Mouse (Mus musculus): ENCODE results near the gene Acad12.
"Not testable (repeated sequence)": the region's sequence is repeated elsewhere in the genome, so short reads cannot be mapped to it uniquely, and the experiment has no call there.

Gene Acad12

DNA sequence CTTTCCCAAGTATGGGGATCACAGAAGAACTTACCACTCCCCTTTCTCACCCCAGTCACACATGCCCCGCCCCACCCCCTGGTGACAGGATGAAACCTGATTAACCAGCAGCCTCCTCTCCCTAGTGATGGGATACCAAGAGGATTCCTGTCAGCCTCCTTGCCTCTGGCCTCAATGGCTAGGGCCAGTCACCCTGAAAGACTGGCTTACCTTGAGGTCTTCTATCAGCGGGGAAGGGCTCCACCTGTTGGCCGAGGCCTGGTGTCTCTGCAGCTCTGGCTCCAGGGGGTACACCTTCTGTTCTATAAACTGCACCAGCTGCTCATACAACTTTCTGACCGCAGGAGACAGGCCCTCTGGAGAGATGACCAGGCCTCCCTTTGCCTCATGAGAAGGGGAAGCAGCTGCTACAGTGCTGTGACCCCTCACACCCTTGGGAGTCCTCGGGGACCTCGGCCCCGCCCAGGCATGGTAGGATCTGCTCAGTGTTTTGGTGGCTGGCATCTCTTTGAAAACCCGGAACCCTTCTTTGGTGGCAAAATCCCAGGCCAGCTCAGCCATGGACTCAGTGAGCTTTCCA is 9.1 kb downstream of the Acad12 start:
- DNase-seq, result not testable (repeated sequence)

DNA sequence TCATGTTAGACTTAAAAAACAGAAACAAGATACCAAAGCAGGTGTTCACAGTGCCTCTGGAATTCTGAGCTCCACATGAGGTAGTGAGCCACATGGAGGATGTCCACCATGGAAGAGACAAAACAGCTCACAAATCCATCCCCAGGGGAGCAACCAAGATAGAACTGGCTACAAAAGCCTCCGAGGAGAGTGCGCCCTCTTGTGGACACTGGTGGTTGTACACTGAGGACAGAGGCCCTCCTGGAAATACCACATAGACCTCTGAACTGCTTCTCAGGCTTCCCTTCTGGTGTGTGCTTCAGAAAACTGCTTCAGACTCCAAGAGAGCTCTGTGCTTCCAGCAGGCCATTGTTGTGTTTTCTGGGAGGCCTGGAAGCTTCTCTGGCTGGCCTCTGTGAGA is 12.6 kb downstream of the Acad12 start:
- peak; percentile 60 for DNase-seq

GRCm38 (mm10) chr5:121603815-121604214 is 14.9 kb downstream of the Acad12 start:
- DNase-seq, result not testable (repeated sequence)

DNA sequence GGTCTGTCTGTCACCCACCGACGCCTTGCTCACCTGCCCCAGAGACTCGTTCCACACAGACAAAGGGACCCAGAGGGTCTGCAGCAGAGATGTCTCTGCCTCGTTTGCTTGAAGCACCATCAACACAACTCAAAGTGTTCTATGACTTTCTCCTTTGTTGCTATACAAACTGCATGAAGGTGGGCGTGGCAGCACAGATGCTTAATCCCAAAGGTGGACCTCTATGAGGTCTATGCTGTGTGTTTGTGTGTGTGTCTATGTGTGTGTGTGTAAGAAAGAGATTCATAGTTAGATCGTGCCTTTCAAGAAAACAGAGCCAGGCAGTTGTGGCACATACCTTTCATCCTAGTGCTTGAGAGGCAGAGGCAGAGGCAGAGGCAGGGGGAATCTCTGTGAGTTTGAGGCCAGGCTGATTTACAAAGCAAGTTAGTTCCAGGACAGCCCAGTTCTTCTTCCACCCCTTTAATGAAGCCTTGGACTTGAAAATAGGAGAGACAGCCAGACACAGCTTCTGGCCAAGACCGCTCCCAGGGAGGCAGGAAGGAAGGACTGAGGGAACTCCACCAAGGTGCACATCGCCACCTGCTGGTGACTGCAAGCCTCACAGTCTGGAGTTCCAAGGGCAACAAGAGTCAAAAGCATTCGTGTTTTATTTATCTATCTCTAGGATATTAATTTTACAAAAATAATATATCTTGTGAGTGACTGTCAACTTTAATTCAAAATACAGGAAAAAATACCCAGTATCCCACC is 17.0 kb downstream of the Acad12 start:
- DNase-seq, result peak; percentile 85

- no peak for DNase-seq
Measured at GRCm38 (mm10) chr5:121598871-121599610, 19.7 kb downstream of the Acad12 start.

- DNase-seq, result no peak
Measured at GRCm38 (mm10) chr5:121597991-121598537, 20.7 kb downstream of the Acad12 start.

GRCm38 (mm10) chr5:121597332-121597731 is 21.4 kb downstream of the Acad12 start:
- no peak for DNase-seq

- DNase-seq, result no peak
Measured at GRCm38 (mm10) chr5:121596226-121596625, 22.5 kb downstream of the Acad12 start.

DNA sequence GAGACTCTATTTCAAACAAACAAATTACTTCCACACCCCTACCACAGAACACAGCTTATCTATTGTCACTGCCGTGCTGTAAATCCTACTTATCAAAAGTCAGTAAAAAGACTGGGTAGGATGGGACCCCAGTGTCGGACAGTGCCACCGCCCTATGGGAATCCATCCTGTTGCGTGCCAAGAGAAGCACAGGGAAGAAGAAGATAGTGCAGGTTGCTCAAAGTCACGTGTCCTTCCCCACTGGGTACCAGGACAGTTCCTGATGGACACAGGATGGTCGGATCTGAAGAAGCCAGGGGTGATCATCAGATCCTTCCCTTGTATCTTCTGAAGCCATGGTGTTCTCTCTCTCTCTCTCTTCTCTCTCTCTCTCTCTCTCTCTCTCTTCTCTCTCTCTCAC is 23.0 kb downstream of the Acad12 start:
- no peak for DNase-seq

DNA sequence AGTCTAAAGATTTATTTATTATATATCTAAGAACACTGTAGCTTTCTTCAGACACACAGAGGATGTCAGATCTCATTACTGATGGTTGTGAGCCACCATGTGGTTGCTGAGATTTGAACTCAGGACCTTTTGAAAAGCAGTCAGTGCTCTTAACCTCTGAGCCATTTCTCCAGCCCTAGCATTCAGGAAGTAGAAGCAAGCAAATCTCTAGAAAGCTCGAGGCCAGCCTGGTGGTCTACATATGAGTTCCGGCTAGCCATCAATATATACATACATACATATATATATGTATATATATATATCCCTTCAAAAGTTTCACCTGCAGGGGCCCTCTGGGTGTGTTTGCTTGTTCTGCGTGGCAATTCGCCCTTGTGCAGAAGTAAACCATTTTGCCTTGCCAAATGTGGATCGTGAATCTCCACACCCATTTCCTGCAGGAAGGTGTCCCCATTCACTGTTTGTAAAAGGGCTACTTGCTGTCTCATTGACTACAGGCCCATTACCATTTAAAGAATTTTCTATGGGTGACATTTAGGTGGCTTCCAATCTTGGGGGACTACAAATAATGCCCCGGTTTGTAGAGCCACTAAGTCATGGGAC is 23.9 kb downstream of the Acad12 start:
- no peak for DNase-seq

DNA sequence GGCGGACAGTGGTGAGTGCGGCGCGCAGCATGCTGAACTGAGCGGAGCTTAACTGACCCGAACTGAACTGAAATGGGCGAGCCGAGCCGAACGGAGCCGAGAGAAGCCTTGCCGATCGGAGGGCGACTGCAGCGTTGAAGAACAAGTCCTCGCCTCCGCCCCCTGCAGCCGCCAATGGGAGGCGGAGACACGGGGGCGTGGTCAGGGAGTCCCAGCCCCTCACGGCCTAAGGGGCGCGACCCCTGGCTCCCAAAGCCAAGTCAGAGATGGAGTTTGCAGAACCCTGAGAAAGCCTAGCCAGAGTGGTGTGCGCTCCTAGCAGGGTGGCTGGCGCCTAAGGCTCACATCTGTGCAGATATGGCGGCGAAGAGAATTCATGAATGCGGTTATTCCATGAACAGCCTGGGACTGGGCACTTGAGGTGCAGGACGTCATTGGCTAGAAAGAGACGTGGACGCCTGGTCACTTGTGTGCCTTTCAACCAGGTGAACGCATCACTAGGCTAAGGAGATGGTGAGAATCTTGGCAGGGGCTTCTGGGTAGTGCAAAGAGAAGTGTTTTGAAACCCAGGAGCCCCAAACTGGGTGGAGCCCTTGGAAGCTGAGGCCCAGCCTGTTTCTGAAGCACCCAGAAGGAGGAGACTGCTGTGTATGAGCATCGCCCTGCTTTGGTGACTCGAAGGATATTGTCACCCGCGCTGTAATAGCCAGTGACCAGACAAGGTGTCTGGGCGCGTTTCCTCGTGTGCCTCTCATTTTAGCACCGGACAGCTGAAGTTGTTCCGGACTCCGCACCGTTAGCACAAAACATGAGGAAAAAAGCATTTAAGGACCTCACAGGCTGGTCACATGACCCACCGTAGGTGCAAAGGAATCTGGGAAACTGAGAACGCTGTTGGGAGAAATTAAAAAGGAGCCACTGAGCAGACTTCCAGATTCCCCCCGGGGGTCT is 25.0 kb downstream of the Acad12 start, which contains the start of gene Aldh2:
Gene Aldh2 (minus strand): TSS at position 374 of the 951 bp plus-strand sequence.
- peak; percentile 59 for DNase-seq

- DNase-seq, result no peak
Measured at GRCm38 (mm10) chr5:121592816-121593407, 25.8 kb downstream of the Acad12 start.

GRCm38 (mm10) chr5:121592064-121592815 is 26.5 kb downstream of the Acad12 start:
- no peak for DNase-seq

GRCm38 (mm10) chr5:121591417-121592063 is 27.2 kb downstream of the Acad12 start:
- DNase-seq, result no peak

DNA sequence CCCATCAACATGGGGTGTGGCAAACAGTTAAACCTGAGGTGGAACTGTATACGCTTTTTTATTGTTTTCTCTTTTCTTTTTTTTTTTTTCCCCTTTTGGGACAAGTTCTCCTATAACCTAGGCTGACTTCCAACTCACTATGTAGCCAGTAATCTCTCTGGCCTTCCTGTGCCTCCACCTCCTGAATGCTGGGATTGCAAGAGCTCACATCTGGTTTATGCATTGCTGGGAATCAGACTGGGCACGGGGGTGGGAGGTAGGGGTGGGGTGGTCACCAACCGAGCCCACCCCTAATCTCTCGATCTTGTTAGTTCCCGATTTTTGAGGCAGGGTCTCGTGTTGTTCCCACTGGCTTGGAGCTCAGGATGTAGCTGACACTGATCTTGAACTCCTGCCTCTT is 28.8 kb downstream of the Acad12 start:
- DNase-seq, result no peak

DNA sequence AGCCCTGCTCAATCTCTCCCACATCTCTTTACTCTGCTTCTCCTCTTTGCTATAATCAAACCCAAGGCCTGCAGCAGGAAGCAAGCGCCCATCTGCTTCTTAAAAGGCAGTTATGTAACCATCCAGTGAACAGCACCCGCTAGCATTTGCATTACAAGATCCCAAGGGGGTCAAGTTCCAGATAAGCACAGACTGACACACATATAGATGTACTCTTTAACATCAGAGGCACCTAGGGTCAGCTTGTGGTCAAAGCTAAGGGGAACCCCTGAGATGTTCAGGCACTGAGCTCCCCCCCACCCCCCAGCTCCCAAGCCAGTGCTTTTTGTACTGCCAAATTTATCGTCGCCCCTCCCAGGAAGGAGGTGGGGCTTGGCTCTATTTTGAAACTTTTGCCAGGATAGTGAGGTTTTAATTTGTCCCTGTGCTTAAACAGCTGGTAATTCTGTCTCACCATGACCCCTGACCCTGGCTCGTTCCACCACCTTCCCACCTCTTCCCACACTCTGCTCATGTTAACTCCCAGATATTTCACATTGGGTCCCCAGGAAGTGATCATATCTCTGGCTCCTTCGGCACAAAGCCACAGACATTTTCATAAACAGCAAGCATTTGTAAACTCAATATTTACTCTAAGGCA is 32.2 kb downstream of the Acad12 start:
- no peak for DNase-seq

DNA sequence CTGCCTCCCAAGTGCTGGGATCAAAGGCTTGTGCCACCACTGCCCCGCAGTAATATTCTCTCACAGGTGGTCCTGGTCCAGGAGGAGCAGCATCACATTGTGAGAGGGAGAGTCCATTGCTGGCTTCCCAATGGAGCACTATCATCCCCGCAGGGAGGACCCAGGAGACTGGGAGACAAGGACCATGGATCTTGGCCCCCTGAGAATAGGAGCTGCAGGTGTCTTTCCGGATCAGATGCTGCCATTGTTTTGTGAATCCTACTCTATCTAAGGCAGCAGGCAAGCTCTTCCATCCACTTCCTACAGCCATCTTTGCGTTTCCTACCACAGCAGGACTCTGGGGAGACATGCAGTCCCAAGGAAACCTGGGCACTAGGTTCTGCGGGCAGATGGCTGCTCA is 33.0 kb downstream of the Acad12 start:
- no peak for DNase-seq

GRCm38 (mm10) chr5:121585005-121585404 is 33.7 kb downstream of the Acad12 start:
- DNase-seq, result no peak

- DNase-seq, result peak; percentile 60
Measured at GRCm38 (mm10) chr5:121583765-121584501, 34.8 kb downstream of the Acad12 start.

Data from cerebellum, adult 8-10 months (tissue).